Mouse (Mus musculus): ENCODE data around the gene Camk2d.

The Camk2d gene

GRCm38 (mm10) chr3:126612748-126613509 lies 16.8 kb downstream of the Camk2d start:
- DNase-seq, result peak; percentile 52

- DNase-seq, result no peak
Measured at GRCm38 (mm10) chr3:126613510-126614128, 17.5 kb downstream of the Camk2d start.

GRCm38 (mm10) chr3:126615306-126615705 lies 19.2 kb downstream of the Camk2d start:
- no peak for DNase-seq

GRCm38 (mm10) chr3:126620152-126620551 lies 24.1 kb downstream of the Camk2d start:
- no peak for DNase-seq

- no peak for DNase-seq
Measured at GRCm38 (mm10) chr3:126622509-126622908, 26.4 kb downstream of the Camk2d start.

- DNase-seq, result no peak
Measured at GRCm38 (mm10) chr3:126624994-126625763, 29.1 kb downstream of the Camk2d start.

- no peak for DNase-seq
Measured at GRCm38 (mm10) chr3:126625764-126626040, 29.6 kb downstream of the Camk2d start.

- DNase-seq, result no peak
Measured at GRCm38 (mm10) chr3:126627968-126628367, 31.9 kb downstream of the Camk2d start.

GRCm38 (mm10) chr3:126628380-126628779 lies 32.3 kb downstream of the Camk2d start:
- no peak for DNase-seq

- DNase-seq, result no peak
Measured at GRCm38 (mm10) chr3:126629040-126629439, 32.9 kb downstream of the Camk2d start.

GRCm38 (mm10) chr3:126630111-126630869 lies 34.2 kb downstream of the Camk2d start:
- DNase-seq, result no peak

GRCm38 (mm10) chr3:126631583-126631982 lies 35.5 kb downstream of the Camk2d start:
- DNase-seq, result peak; percentile 94

GRCm38 (mm10) chr3:126632580-126632979 lies 36.5 kb downstream of the Camk2d start:
- DNase-seq, result peak; percentile 84

GRCm38 (mm10) chr3:126634171-126634570 lies 38.1 kb downstream of the Camk2d start:
- no peak for DNase-seq

GRCm38 (mm10) chr3:126638259-126638658 lies 42.2 kb downstream of the Camk2d start:
- no peak for DNase-seq

GRCm38 (mm10) chr3:126639098-126639513 lies 43.0 kb downstream of the Camk2d start:
- DNase-seq, result no peak

- no peak for DNase-seq
Measured at GRCm38 (mm10) chr3:126640443-126641251, 44.5 kb downstream of the Camk2d start.

- no peak for DNase-seq
Measured at GRCm38 (mm10) chr3:126641451-126641850, 45.3 kb downstream of the Camk2d start.

- peak; percentile 62 for DNase-seq
Measured at GRCm38 (mm10) chr3:126643071-126644010, 47.2 kb downstream of the Camk2d start.

GRCm38 (mm10) chr3:126650332-126650731 lies 54.2 kb downstream of the Camk2d start:
- no peak for DNase-seq

GRCm38 (mm10) chr3:126650747-126651146 lies 54.6 kb downstream of the Camk2d start:
- no peak for DNase-seq
